21 mouse cellular contexts compared by ENCODE assay signal in genomic region chr10:90169941-90170580, GRCm38 (mm10).
DNase-seq lines count a peak whose midpoint lies in the region; ATAC-seq lines count a peak whose summit lies in the region.
"Had no signal": no experiment of that assay in that cellular context is flagged by ENCODE, and none has a peak within 500 bp of the region (broad histone marks: within the 10 kb centered on the region; RNA-seq: fewer than 3 reads in every experiment).

No protein-coding gene starts in this region.

- no peak overlapping the region for H3K4me2 ChIP-seq in heart, embryonic 12.5 days
- H3K4me2 ChIP-seq: limb, embryonic 12.5 days; liver, embryonic 11.5 days; midbrain, embryonic 12.5 days; neural tube, embryonic 15.5 days had no signal

- no peaks in the 10 kb centered on the region for H3K27me3 ChIP-seq in heart, embryonic 12.5 days (replicated peaks)
- H3K27me3 ChIP-seq: limb, embryonic 12.5 days; midbrain, embryonic 12.5 days; neural tube, embryonic 15.5 days had no signal

- peak; percentile 4 for DNase-seq in adrenal gland, postnatal 25 days
- DNase-seq in adrenal gland, adult 18-20 months (ENCODE audit: low spot score in 2 of 2) = no peak
- DNase-seq in heart, postnatal 25 days (ENCODE audit: low spot score) = no peak
- DNase-seq in brain, adult 2 months (ENCODE audit: low read depth, low spot score) = peak; percentile 69
- peak; percentile 27 for DNase-seq in cerebellum, adult 9-11 months
- no peak for DNase-seq in spleen, postnatal 14 days (ENCODE audit: low spot score in 2 of 2)
- DNase-seq: forebrain, postnatal 0 days; kidney, postnatal 25 days; lung, adult 2 months; lung, postnatal 14 days; thymus, adult 2 months had no signal

- no peak overlapping the region for H3K9ac ChIP-seq in heart, embryonic 12.5 days
- H3K9ac ChIP-seq: forebrain, postnatal 0 days; limb, embryonic 12.5 days; midbrain, embryonic 12.5 days; neural tube, embryonic 15.5 days had no signal

- WGBS in heart, embryonic 12.5 days = 42% methylated on average over 6 of the region's 6 CpGs

- no peaks in the 10 kb centered on the region for H3K36me3 ChIP-seq in heart, embryonic 12.5 days
- H3K36me3 ChIP-seq: heart, embryonic 10.5 days; hindbrain, embryonic 10.5 days; limb, embryonic 12.5 days; midbrain, embryonic 12.5 days; neural tube, embryonic 15.5 days had no signal

- ATAC-seq in heart, embryonic 12.5 days (ENCODE audit: insufficient number of reproducible peaks, low FRiP score) = 0 out of 2 replicates have a peak, but pooled peaks have one; percentile 39
- no peak for ATAC-seq in erythroblast, adult 5-6 weeks (replicated peaks; ENCODE audit: low FRiP score, poor library complexity, severe bottlenecking)
- ATAC-seq: forebrain, postnatal 0 days; intestine, postnatal 0 days had no signal

- no peak overlapping the region for H3K4me3 ChIP-seq in heart, embryonic 12.5 days
- H3K4me3 ChIP-seq: heart, embryonic 10.5 days; hindbrain, embryonic 10.5 days; layer of hippocampus, adult 2 months; limb, embryonic 12.5 days; midbrain, embryonic 12.5 days; neural tube, embryonic 15.5 days had no signal

- H3K27ac ChIP-seq in heart, embryonic 12.5 days (ENCODE audit: poor library complexity, severe bottlenecking) = no peak overlapping the region
- H3K27ac ChIP-seq: heart, embryonic 10.5 days; hindbrain, embryonic 10.5 days; layer of hippocampus, adult 2 months; limb, embryonic 12.5 days; midbrain, embryonic 12.5 days; neural tube, embryonic 15.5 days had no signal

- H3K9me3 ChIP-seq in heart, embryonic 12.5 days (replicated peaks) = no peaks in the 10 kb centered on the region
- H3K9me3 ChIP-seq: heart, embryonic 10.5 days; hindbrain, embryonic 10.5 days; limb, embryonic 12.5 days; midbrain, embryonic 12.5 days; neural tube, embryonic 15.5 days had no signal

- intact Hi-C loops in heart, postnatal 25 days (cut with DNase I) = no loop called here

- peaks cover 4% of the 10 kb centered on the region; the same call in 1 of the 2 replicates for H3K4me1 ChIP-seq in heart, embryonic 12.5 days (replicated peaks)
- H3K4me1 ChIP-seq: heart, embryonic 10.5 days; hindbrain, embryonic 10.5 days; limb, embryonic 12.5 days; midbrain, embryonic 12.5 days; neural tube, embryonic 15.5 days had no signal

Comparison
In these comparisons a context has a peak if more than half of its experiments do, and no peak if none do; other contexts are left out.
1. DNase-seq: peak in adrenal gland, postnatal 25 days (single experiment), brain, adult 2 months (single experiment) and cerebellum, adult 9-11 months (single experiment); none in adrenal gland, adult 18-20 months (0 of 2), heart, postnatal 25 days (single experiment) and spleen, postnatal 14 days (0 of 2).